Mouse (Mus musculus) embryonic facial prominence, embryonic 14.5 days (tissue): Measurements from ENCODE around the gene Tm7sf2. TPM values are rescaled to one million over a fixed set of nuclear protein-coding genes. Genes with fewer than 3 reads are reported as not detected.
A peak's percentile ranks its signal among the peaks of the same experiment; 100 is the strongest.

Source experiments
- ATAC-seq: fragments of 200-750 bp; cut with Nextera tagmentation; 2 replicates; pipeline ENCODE4 v1.8.0; 2017; ENCODE audit warnings: low read depth, moderate number of reproducible peaks, moderate TSS enrichment
- DNase-seq: peaks from one replicate; pipeline ENCODE4 v3.0.0-alpha.2; 2015; ENCODE audit warnings: low spot score
- H3K27ac ChIP-seq: fragments of 300-500 bp; sonication (generic); replicated peaks from 2 replicates; pipeline ENCODE4 v1.5.1; 2014; ENCODE audit warnings: low read depth, mild to moderate bottlenecking, low read length, moderate library complexity
- H3K27me3 ChIP-seq: fragments of 300-500 bp; sonication (generic); replicated peaks from 2 replicates; pipeline ENCODE4 v1.6.1; 2014; ENCODE audit warnings: low read length; ENCODE audit not compliant: control insufficient read depth, insufficient read depth
- H3K36me3 ChIP-seq: fragments of 300-500 bp; sonication (generic); 2 replicates; pipeline ENCODE4 v1.6.1; 2014; ENCODE audit warnings: low read length, mixed read lengths; ENCODE audit not compliant: control insufficient read depth, insufficient read depth
- H3K4me1 ChIP-seq: fragments of 300-500 bp; sonication (generic); 2 replicates; pipeline ENCODE4 v1.6.1; 2014; ENCODE audit warnings: antibody characterized with exemption, low read length; ENCODE audit not compliant: control insufficient read depth, insufficient read depth
- H3K4me2 ChIP-seq: fragments of 300-500 bp; sonication (generic); 2 replicates; pipeline ENCODE4 v1.6.1; 2014; ENCODE audit warnings: low read depth, mild to moderate bottlenecking, low read length, moderate library complexity, mixed read lengths
- H3K4me3 ChIP-seq: fragments of 300-500 bp; sonication (generic); 2 replicates; pipeline ENCODE4 v1.5.1; 2014; ENCODE audit warnings: low read depth, mild to moderate bottlenecking, low read length
- H3K9ac ChIP-seq: fragments of 300-500 bp; sonication (generic); 2 replicates; pipeline ENCODE4 v1.6.1; 2014; ENCODE audit warnings: low read depth, mild to moderate bottlenecking, low read length, moderate library complexity, mixed read lengths
- H3K9me3 ChIP-seq: fragments of 300-500 bp; sonication (generic); 2 replicates; pipeline ENCODE4 v1.6.1; 2016; ENCODE audit warnings: low read length; ENCODE audit not compliant: control insufficient read depth
- WGBS: fragments of 180-500 bp; shearing (Covaris S2); extraction: QIAGEN DNeasy Blood & Tissue Kit; methylation state at CpG from one replicate; pipeline ENCODE4 v1.1.7; 2014; 5-methylcytosine and 5-hydroxymethylcytosine counted together
- polyA plus RNA-seq: library from polyadenylated mRNA; unstranded; fragments of >200 nt; fragmentation: Nextera tagmentation; extraction: Ambion mirVana; gene quantifications from 2 replicates; pipeline ENCODE4 v1.2.1, GENCODE M21; 2014

Gene Tm7sf2
- polyA plus RNA-seq, 1 experiment from 2014 or later: 21.7 TPM

- H3K27me3 ChIP-seq: no peaks in the 10 kb centered on the region
- H3K4me2 ChIP-seq: no peak overlapping the region
- no peak overlapping the region for H3K9ac ChIP-seq
- WGBS: 92% methylated on average over 5 of the region's 5 CpGs
- H3K4me3 ChIP-seq: no peak overlapping the region
- peaks cover 47% of the 10 kb centered on the region for H3K36me3 ChIP-seq
- ATAC-seq (no peak), DNase-seq (no peak)
- no peaks in the 10 kb centered on the region for H3K9me3 ChIP-seq
- H3K4me1 ChIP-seq: peaks cover 7% of the 10 kb centered on the region; the same call in 1 of the 2 replicates
- H3K27ac ChIP-seq: no peak overlapping the region
Measured at GRCm38 (mm10) chr19:6073889-6074288, 5.7 kb upstream of the Tm7sf2 start.

GRCm38 (mm10) chr19:6071261-6071660 lies 3.1 kb upstream of the Tm7sf2 start:
- Histone ChIP-seq H3K36me3 (peaks cover 51% of the 10 kb centered on the region), H3K9me3 (no peaks in the 10 kb centered on the region)
- WGBS: 94% methylated on average over 19 of the region's 19 CpGs

GRCm38 (mm10) chr19:6070571-6071250 lies 2.5 kb upstream of the Tm7sf2 start:
- Histone ChIP-seq H3K27me3 (no peaks in the 10 kb centered on the region), H3K9ac (no peak overlapping the region), H3K4me1 (peaks cover 12% of the 10 kb centered on the region; the same call in 1 of the 2 replicates), H3K4me3 (no peak overlapping the region), H3K27ac (no peak overlapping the region), H3K4me2 (no peak overlapping the region), H3K36me3 (peaks cover 51% of the 10 kb centered on the region), H3K9me3 (no peaks in the 10 kb centered on the region)
- ATAC-seq (no peak), DNase-seq (no peak)
- 87% methylated on average over 28 of the region's 31 CpGs for WGBS

More at GRCm38 (mm10) chr19:6071261-6071660, 3.1 kb upstream of the Tm7sf2 start:
- Histone ChIP-seq H3K4me2 (no peak overlapping the region), H3K27ac (no peak overlapping the region), H3K4me1 (peaks cover 17% of the 10 kb centered on the region; the same call in 1 of the 2 replicates), H3K27me3 (no peaks in the 10 kb centered on the region), H3K4me3 (no peak overlapping the region), H3K9ac (no peak overlapping the region)
- ATAC-seq: no peak
- DNase-seq: no peak

- Histone ChIP-seq H3K9me3 (no peaks in the 10 kb centered on the region), H3K27ac (no peak overlapping the region), H3K27me3 (no peaks in the 10 kb centered on the region), H3K4me3 (no peak overlapping the region), H3K36me3 (peaks cover 51% of the 10 kb centered on the region), H3K4me1 (peaks cover 12% of the 10 kb centered on the region; the same call in 1 of the 2 replicates), H3K9ac (no peak overlapping the region), H3K4me2 (no peak overlapping the region)
- WGBS: 93% methylated on average over 9 of the region's 10 CpGs
- ATAC-seq: no peak
- DNase-seq: no peak
Measured at GRCm38 (mm10) chr19:6069851-6070250, 1.7 kb upstream of the Tm7sf2 start.

GRCm38 (mm10) chr19:6068951-6069350 lies 778 bp upstream of the Tm7sf2 start:
- no peak for DNase-seq
- Histone ChIP-seq H3K4me3 (no peak overlapping the region), H3K27me3 (no peaks in the 10 kb centered on the region), H3K27ac (no peak overlapping the region), H3K4me1 (peaks cover 12% of the 10 kb centered on the region; the same call in 1 of the 2 replicates), H3K9ac (no peak overlapping the region), H3K36me3 (peaks cover 47% of the 10 kb centered on the region), H3K9me3 (no peaks in the 10 kb centered on the region), H3K4me2 (no peak overlapping the region)
- no peak for ATAC-seq
- 71% methylated on average over 4 of the region's 4 CpGs for WGBS

GRCm38 (mm10) chr19:6067011-6067723 lies 1.0 kb downstream of the Tm7sf2 start:
- WGBS: under 1% methylated on average over 28 of the region's 30 CpGs
- Histone ChIP-seq H3K27me3 (no peaks in the 10 kb centered on the region), H3K4me2 (peak overlapping the region; percentile 92), H3K9ac (peak overlapping the region; percentile 62), H3K9me3 (no peaks in the 10 kb centered on the region), H3K27ac (peak overlapping the region; percentile 72), H3K36me3 (peaks cover 32% of the 10 kb centered on the region), H3K4me3 (peak overlapping the region; percentile 44), H3K4me1 (peaks cover 19% of the 10 kb centered on the region)
- DNase-seq (peak; percentile 89), ATAC-seq (peak; percentile 75)

GRCm38 (mm10) chr19:6066571-6066970 lies 1.6 kb downstream of the Tm7sf2 start:
- 33% methylated on average over 5 of the region's 5 CpGs for WGBS
- DNase-seq: no peak

GRCm38 (mm10) chr19:6063081-6063480 lies 5.1 kb downstream of the Tm7sf2 start:
- H3K4me2 ChIP-seq: no peak overlapping the region
- H3K9ac ChIP-seq: peak overlapping the region; percentile 94; the same call in 1 of the 2 replicates
- DNase-seq (no peak), ATAC-seq (no peak)
- WGBS: 97% methylated on average over 5 of the region's 6 CpGs
- H3K4me3 ChIP-seq: no peak overlapping the region
- H3K9me3 ChIP-seq: no peaks in the 10 kb centered on the region
- no peaks in the 10 kb centered on the region for H3K27me3 ChIP-seq
- peaks cover 28% of the 10 kb centered on the region for H3K4me1 ChIP-seq
- H3K27ac ChIP-seq: no peak overlapping the region
- peaks cover 14% of the 10 kb centered on the region for H3K36me3 ChIP-seq

More at GRCm38 (mm10) chr19:6066571-6066970, 1.6 kb downstream of the Tm7sf2 start:
- H3K27me3 ChIP-seq: no peaks in the 10 kb centered on the region
- ATAC-seq: no peak
- H3K9ac ChIP-seq: peak overlapping the region; percentile 62
- H3K9me3 ChIP-seq: no peaks in the 10 kb centered on the region
- peaks cover 30% of the 10 kb centered on the region for H3K36me3 ChIP-seq
- peak overlapping the region; percentile 92 for H3K4me2 ChIP-seq
- peaks cover 23% of the 10 kb centered on the region for H3K4me1 ChIP-seq
- peak overlapping the region; percentile 72; the same call in 1 of the 2 replicates for H3K27ac ChIP-seq
- H3K4me3 ChIP-seq: peak overlapping the region; percentile 44
